Mouse (Mus musculus) olfactory bulb, adult 2 months (tissue): ENCODE results near the gene Kdm6b. TPM values are rescaled to one million over a fixed set of nuclear protein-coding genes. Genes with fewer than 3 reads are reported as not detected.

ENCODE experiments used
- H3K27ac ChIP-seq: fragments of 200-500 bp; 2 replicates; pipeline ENCODE4 v1.5.1; 2012; ENCODE audit warnings: low read depth, low read length; ENCODE audit not compliant: insufficient read depth
- H3K4me1 ChIP-seq: fragments of 200-500 bp; 2 replicates; pipeline ENCODE4 v1.6.1; 2012; ENCODE audit warnings: low read length; ENCODE audit not compliant: control insufficient read depth, insufficient read depth
- H3K4me3 ChIP-seq: fragments of 200-500 bp; 2 replicates; pipeline ENCODE4 v1.5.1; 2012; ENCODE audit warnings: mild to moderate bottlenecking, low read depth, low read length, moderate library complexity; ENCODE audit not compliant: insufficient read depth
- CTCF ChIP-seq: fragments of 200-500 bp; IDR thresholded peaks from 2 replicates; pipeline ENCODE4 v1.5.1; 2012; ENCODE audit warnings: low read depth, mild to moderate bottlenecking, low read length, moderate library complexity; ENCODE audit not compliant: insufficient read depth
- POLR2A ChIP-seq: fragments of 200-500 bp; IDR thresholded peaks from 2 replicates; pipeline ENCODE4 v1.6.1; 2012; ENCODE audit warnings: mild to moderate bottlenecking, low read depth, low read length, moderate library complexity; ENCODE audit not compliant: insufficient read depth
- WGBS: fragments of 180-500 bp; shearing (Covaris S2); methylation state at CpG from one replicate; pipeline ENCODE4 v1.1.7; 2018; 5-methylcytosine and 5-hydroxymethylcytosine counted together
- polyA plus RNA-seq: library from polyadenylated mRNA; stranded (reverse); fragments of >200 nt; gene quantifications from 2 replicates; pipeline ENCODE4 v1.2.4, GENCODE M21; 2012; ENCODE audit warnings: low replicate concordance; ENCODE audit not compliant: missing spikeins, insufficient read depth, insufficient read length

Gene Kdm6b
- polyA plus RNA-seq, 1 experiment = not detected

DNA sequence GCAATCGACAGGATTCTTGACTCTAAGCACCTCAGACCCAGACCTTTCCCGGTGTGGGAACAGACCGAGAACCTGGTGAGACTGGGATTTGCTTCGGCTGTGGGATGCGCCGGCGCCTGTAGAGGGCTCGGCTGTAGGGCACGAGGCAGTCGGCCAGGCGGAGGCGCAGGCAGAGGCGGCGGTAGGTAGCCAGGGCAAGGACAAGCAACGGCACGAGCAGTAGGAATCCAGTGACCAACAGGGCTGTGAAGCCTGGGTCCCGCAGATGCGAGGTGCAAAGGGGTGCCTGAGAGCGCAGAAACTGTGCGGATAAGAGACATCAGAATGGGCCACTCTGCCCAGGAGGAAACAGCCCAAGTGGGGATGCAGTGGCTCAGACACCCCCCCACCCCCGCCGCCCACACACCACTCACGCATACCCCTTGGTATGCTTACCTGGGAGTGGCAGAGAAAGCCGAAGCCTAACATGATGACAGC, 15.9 kb downstream of the Kdm6b start:
- peaks cover 25% of the 10 kb centered on the region for H3K4me1 ChIP-seq
- 30% methylated on average over 24 of the region's 24 CpGs for WGBS
- H3K4me3 ChIP-seq = 0 out of 2 replicates have a peak overlapping the region, but pooled peaks have one; percentile 1
- peak overlapping the region; percentile 8; the same call in 1 of the 2 replicates for H3K27ac ChIP-seq
- no peak for TF ChIP-seq POLR2A
- no peak for TF ChIP-seq CTCF

DNA sequence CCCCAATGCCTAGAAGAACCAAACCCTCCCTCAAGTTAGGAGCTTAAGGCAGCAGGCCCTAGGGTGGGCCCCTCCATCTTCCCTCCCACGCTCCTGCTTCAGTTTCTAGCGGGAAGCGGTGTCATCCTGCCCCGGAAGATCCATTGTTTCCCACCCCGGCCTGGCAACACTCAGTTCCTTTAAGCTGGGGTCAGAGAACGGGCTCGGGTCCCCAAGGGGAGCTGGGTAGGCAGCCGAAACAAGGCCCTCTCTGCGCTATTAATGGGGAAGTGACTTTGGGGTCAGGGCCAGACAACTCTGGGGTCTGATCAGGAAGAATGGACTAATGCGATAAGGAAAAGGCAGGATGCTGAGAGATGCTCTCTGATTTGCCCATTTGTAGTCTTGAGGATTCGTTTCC, 16.7 kb downstream of the Kdm6b start:
- Histone ChIP-seq H3K27ac (no peak overlapping the region; the same call in 1 of the 2 replicates), H3K4me3 (peak overlapping the region; percentile 72), H3K4me1 (peaks cover 25% of the 10 kb centered on the region)
- 27% methylated on average over 11 of the region's 11 CpGs for WGBS
- no peak for TF ChIP-seq POLR2A
- TF ChIP-seq CTCF = no peak

DNA sequence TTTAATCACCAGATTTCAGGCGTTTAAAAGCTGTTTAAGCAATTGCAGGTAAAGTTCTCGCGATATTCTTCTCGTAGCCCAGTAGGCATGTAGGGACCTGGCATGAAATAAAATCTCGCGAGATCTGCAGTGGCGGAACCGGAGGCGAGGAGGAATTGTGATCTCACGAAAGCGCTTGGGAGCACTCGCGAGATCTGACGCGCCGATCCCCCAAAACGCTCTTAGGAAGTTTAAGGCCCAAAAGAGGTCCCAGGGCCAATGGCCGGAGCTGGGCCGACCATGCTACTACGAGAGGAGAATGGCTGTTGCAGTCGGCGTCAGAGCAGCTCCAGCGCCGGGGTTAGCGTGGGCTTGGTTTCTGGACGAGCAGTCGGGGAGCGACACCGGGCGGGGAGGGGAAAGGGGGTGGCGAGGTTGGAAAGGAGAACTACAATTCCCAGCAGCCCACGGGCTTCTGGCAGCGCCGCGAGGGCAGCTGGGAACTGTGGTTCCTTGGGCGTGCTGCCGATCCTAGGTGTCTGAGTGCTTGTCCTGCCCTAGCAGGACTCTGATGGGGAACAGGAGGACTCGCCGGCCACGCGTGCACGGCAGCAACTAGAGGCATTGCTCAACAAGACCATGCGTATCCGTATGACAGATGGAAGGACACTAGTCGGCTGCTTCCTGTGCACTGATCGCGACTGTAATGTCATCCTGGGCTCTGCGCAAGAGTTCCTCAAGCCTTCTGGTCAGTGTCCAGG, 17.7 kb downstream of the Kdm6b start:
- H3K4me1 ChIP-seq = peaks cover 17% of the 10 kb centered on the region
- under 1% methylated on average over 48 of the region's 48 CpGs for WGBS

DNA sequence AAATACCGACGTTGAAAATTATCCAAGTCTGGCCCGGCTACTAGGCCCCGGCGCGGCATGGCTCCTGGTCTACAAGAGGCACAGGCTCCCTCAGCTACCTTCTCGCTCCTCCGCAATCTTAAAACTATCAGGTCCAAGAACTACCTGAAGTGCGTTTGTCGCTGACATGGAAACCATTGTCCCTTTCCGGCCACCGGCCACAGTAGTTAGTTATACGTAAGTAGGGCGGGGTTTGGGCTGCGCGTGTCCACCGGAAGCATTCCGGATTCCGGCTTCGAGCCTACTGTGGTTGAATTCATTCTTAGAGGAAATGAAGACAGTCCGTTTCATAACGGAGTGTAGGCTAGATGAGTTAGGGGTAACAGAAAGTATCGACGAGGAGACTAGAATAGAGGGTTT, 18.2 kb downstream of the Kdm6b start, which contains the start of the genes Naa38 and Cyb5d1:
Gene Naa38 (plus strand): TSS at position 253 of the 399 bp plus-strand sequence.
Gene Cyb5d1 (minus strand): TSS at position 397 of the 399 bp plus-strand sequence.
- H3K4me3 ChIP-seq = peak within 1 kb of the TSS; percentile 78
- peaks cover 16% of the 10 kb centered on the region; the same call in 1 of the 2 replicates for H3K4me1 ChIP-seq
- under 1% methylated on average over 24 of the region's 24 CpGs for WGBS
- H3K27ac ChIP-seq = peak within 1 kb of the TSS; percentile 95

More for the DNA sequence above, 17.7 kb downstream of the Kdm6b start:
- TF ChIP-seq POLR2A (peak; percentile 20; the same call in 1 of the 2 replicates), CTCF (no peak)
- Histone ChIP-seq H3K27ac (peak overlapping the region; percentile 95), H3K4me3 (peak overlapping the region; percentile 78)

- under 1% methylated on average over 31 of the region's 31 CpGs for WGBS
- Histone ChIP-seq H3K4me1 (peaks cover 17% of the 10 kb centered on the region; the same call in 1 of the 2 replicates), H3K27ac (peak overlapping the region; percentile 42; the same call in 1 of the 2 replicates)
Observed at GRCm38 (mm10) chr11:69394591-69395167, 18.8 kb downstream of the Kdm6b start.

GRCm38 (mm10) chr11:69390400-69391034, 23.0 kb downstream of the Kdm6b start:
- Histone ChIP-seq H3K4me1 (peaks cover 3% of the 10 kb centered on the region; the same call in 1 of the 2 replicates), H3K27ac (no peak overlapping the region), H3K4me3 (no peak overlapping the region)
- TF ChIP-seq POLR2A = no peak
- no peak for TF ChIP-seq CTCF
- 50% methylated on average over 10 of the region's 10 CpGs for WGBS

More at GRCm38 (mm10) chr11:69394591-69395167, 18.8 kb downstream of the Kdm6b start:
- H3K4me3 ChIP-seq = peak overlapping the region; percentile 78

GRCm38 (mm10) chr11:69389531-69390399, 23.7 kb downstream of the Kdm6b start:
- WGBS = 44% methylated on average over 14 of the region's 14 CpGs
- no peak for TF ChIP-seq CTCF
- TF ChIP-seq POLR2A = no peak
- Histone ChIP-seq H3K4me3 (no peak overlapping the region), H3K27ac (no peak overlapping the region), H3K4me1 (peaks cover 3% of the 10 kb centered on the region; the same call in 1 of the 2 replicates)

- no peak for TF ChIP-seq POLR2A
- TF ChIP-seq CTCF = no peak
- peaks cover 3% of the 10 kb centered on the region; the same call in 1 of the 2 replicates for H3K4me1 ChIP-seq
- H3K4me3 ChIP-seq = no peak overlapping the region
- no peak overlapping the region for H3K27ac ChIP-seq
- 95% methylated on average over 4 of the region's 4 CpGs for WGBS
Observed at GRCm38 (mm10) chr11:69388680-69389079, 24.8 kb downstream of the Kdm6b start.
